Mouse (Mus musculus) kidney, embryonic 14.5 days (tissue): ENCODE measurements at regions not wholly inside any gene's neighbourhood (a gene's known extent, or its start where the extent isn't known, plus 50 kb on each side); places are given as distances from the start of the nearest gene placed in this dataset.

ENCODE experiments used
- ATAC-seq: fragments of 200-750 bp; cut with Nextera tagmentation; 2 replicates; pipeline ENCODE4 v1.8.0; 2017; ENCODE audit warnings: moderate number of reproducible peaks, mild to moderate bottlenecking, moderate TSS enrichment, moderate library complexity; ENCODE audit not compliant: low FRiP score, low TSS enrichment
- H3K27ac ChIP-seq: fragments of 300-500 bp; sonication (generic); 2 replicates; pipeline ENCODE4 v1.5.1; 2014; ENCODE audit warnings: low read depth, mild to moderate bottlenecking, low read length, moderate library complexity, mixed read lengths
- H3K27me3 ChIP-seq: fragments of 300-500 bp; sonication (generic); 2 replicates; pipeline ENCODE4 v1.6.1; 2014; ENCODE audit warnings: mild to moderate bottlenecking, low read length; ENCODE audit not compliant: control insufficient read depth, insufficient read depth
- H3K36me3 ChIP-seq: fragments of 300-500 bp; sonication (generic); 2 replicates; pipeline ENCODE4 v1.6.1; 2014; ENCODE audit warnings: low read length, mixed read lengths; ENCODE audit not compliant: control insufficient read depth, insufficient read depth
- H3K4me1 ChIP-seq: fragments of 300-500 bp; sonication (generic); 2 replicates; pipeline ENCODE4 v1.6.1; 2014; ENCODE audit warnings: low read length, mixed read lengths; ENCODE audit not compliant: control insufficient read depth, insufficient read depth
- H3K4me2 ChIP-seq: fragments of 300-500 bp; sonication (generic); replicated peaks from 2 replicates; pipeline ENCODE4 v1.6.1; 2014; ENCODE audit warnings: low read depth, mild to moderate bottlenecking, low read length
- H3K4me3 ChIP-seq: fragments of 300-500 bp; sonication (generic); 2 replicates; pipeline ENCODE4 v1.5.1; 2014; ENCODE audit warnings: mild to moderate bottlenecking, low read length
- H3K9ac ChIP-seq: fragments of 300-500 bp; sonication (generic); 2 replicates; pipeline ENCODE4 v1.6.1; 2014; ENCODE audit warnings: low read depth, mild to moderate bottlenecking, low read length, moderate library complexity
- H3K9me3 ChIP-seq: fragments of 300-500 bp; sonication (generic); 2 replicates; pipeline ENCODE4 v1.6.1; 2016; ENCODE audit warnings: low read length; ENCODE audit not compliant: control insufficient read depth
- WGBS: fragments of 180-500 bp; shearing (Covaris S2); extraction: QIAGEN DNeasy Blood & Tissue Kit; methylation state at CpG from one replicate; pipeline ENCODE4 v1.1.7; 2014; 5-methylcytosine and 5-hydroxymethylcytosine counted together

- H3K4me1 ChIP-seq = no peaks in the 10 kb centered on the region; the same call in 1 of the 2 replicates
- H3K4me2 ChIP-seq = no peak overlapping the region
- no peaks in the 10 kb centered on the region for H3K27me3 ChIP-seq
- no peak overlapping the region for H3K27ac ChIP-seq
- 85% methylated on average over 10 of the region's 10 CpGs for WGBS
- no peak overlapping the region for H3K9ac ChIP-seq
- ATAC-seq = no peak
- no peaks in the 10 kb centered on the region for H3K9me3 ChIP-seq
- no peak overlapping the region for H3K4me3 ChIP-seq
- H3K36me3 ChIP-seq = no peaks in the 10 kb centered on the region
Observed at GRCm38 (mm10) chr13:52445513-52445912, 85.6 kb downstream of the Diras2 start.

DNA sequence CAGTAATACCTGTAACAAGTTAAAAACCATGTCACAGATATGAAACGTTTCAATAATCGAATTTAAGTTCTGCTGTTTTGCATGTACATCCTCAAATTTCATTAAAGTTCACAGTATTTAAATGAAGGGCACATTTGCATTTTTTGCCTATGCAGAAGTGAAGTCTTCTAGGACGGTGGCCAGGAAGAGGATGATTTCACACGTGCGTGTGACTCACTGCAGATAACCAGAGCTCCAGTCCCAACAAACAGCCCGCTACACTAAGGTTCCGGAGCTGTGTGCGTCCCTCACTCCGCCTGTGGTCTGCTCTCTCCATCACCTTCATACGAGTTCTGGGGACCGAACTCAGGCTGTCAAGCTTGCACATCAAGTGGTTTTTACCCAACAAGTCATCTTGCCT, 82.2 kb downstream of the Diras2 start:
- H3K27ac ChIP-seq = no peak overlapping the region
- no peaks in the 10 kb centered on the region for H3K36me3 ChIP-seq
- ATAC-seq = no peak
- H3K9me3 ChIP-seq = no peaks in the 10 kb centered on the region
- no peak overlapping the region for H3K4me2 ChIP-seq
- H3K4me3 ChIP-seq = no peak overlapping the region
- no peak overlapping the region for H3K9ac ChIP-seq
- WGBS = 81% methylated on average over 11 of the region's 11 CpGs
- peaks cover 3% of the 10 kb centered on the region; the same call in 1 of the 2 replicates for H3K4me1 ChIP-seq
- no peaks in the 10 kb centered on the region for H3K27me3 ChIP-seq

DNA sequence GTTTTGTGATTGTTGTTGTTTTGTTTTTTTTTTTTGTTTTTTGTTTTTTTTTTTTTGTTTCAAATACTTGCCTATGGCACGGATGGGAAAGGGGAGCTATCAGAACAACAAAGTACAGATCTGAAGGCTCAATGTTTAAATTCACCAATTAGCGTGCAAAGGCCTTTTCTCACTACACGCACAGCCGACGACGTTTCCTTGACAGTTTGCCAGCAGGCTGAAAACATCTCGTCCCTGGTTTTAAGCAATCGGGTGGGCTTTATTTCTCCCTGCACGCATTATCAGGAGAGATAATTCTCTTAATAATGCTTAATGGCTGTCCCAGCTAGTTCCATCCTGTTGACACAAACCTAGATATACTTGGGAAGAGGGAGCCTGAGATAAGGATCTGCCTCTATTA, 79.6 kb downstream of the Diras2 start:
- WGBS = 70% methylated on average over 9 of the region's 9 CpGs
- H3K4me2 ChIP-seq = no peak overlapping the region
- H3K27ac ChIP-seq = no peak overlapping the region
- no peaks in the 10 kb centered on the region for H3K36me3 ChIP-seq
- ATAC-seq = no peak
- H3K9ac ChIP-seq = no peak overlapping the region
- H3K4me3 ChIP-seq = no peak overlapping the region
- peaks cover 3% of the 10 kb centered on the region; the same call in 1 of the 2 replicates for H3K4me1 ChIP-seq
- no peaks in the 10 kb centered on the region for H3K9me3 ChIP-seq
- no peaks in the 10 kb centered on the region for H3K27me3 ChIP-seq

GRCm38 (mm10) chr13:52452291-52452690, 78.8 kb downstream of the Diras2 start:
- 31% methylated on average over 4 of the region's 4 CpGs for WGBS
- no peak overlapping the region for H3K4me3 ChIP-seq
- no peak for ATAC-seq
- no peak overlapping the region for H3K9ac ChIP-seq
- H3K4me1 ChIP-seq = 0 out of 2 replicates have a peak, but pooled peaks cover 3% of the 10 kb centered on the region
- no peaks in the 10 kb centered on the region for H3K9me3 ChIP-seq
- H3K27ac ChIP-seq = no peak overlapping the region
- no peaks in the 10 kb centered on the region for H3K36me3 ChIP-seq
- no peaks in the 10 kb centered on the region for H3K27me3 ChIP-seq
- H3K4me2 ChIP-seq = no peak overlapping the region
